Mouse (Mus musculus) spleen, postnatal 4 days (tissue): ENCODE data around the gene Crat.

Experiments used
- DNase-seq, 2 experiments: peaks; one replicate each; pipeline ENCODE4 v3.0.0; 2022; ENCODE audit warnings: low spot score in 2 of 2

Crat gene

DNA sequence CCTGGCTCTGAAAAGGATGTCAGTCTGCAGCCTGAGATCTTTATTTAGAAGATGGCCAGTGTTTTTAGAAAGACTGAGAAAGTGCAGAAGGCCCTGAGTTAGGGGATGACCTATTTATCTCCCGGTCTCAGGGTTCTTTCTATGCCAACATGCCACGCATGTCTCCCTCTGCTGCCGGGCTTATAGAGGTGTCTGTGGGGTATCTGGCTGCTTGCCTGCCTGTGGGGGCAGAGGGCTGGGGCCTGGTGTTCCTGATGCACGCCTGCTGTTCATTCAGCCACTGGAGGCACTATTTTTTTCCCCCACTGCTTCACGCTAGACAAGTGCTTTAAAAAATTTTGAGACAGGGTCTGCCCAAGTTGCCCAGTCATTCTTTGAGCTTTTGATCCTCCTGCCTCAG, 49.4 kb downstream of the Crat start:
- no peak for DNase-seq

GRCm38 (mm10) chr2:30365281-30366069, 50.1 kb downstream of the Crat start:
- no peak for DNase-seq

DNA sequence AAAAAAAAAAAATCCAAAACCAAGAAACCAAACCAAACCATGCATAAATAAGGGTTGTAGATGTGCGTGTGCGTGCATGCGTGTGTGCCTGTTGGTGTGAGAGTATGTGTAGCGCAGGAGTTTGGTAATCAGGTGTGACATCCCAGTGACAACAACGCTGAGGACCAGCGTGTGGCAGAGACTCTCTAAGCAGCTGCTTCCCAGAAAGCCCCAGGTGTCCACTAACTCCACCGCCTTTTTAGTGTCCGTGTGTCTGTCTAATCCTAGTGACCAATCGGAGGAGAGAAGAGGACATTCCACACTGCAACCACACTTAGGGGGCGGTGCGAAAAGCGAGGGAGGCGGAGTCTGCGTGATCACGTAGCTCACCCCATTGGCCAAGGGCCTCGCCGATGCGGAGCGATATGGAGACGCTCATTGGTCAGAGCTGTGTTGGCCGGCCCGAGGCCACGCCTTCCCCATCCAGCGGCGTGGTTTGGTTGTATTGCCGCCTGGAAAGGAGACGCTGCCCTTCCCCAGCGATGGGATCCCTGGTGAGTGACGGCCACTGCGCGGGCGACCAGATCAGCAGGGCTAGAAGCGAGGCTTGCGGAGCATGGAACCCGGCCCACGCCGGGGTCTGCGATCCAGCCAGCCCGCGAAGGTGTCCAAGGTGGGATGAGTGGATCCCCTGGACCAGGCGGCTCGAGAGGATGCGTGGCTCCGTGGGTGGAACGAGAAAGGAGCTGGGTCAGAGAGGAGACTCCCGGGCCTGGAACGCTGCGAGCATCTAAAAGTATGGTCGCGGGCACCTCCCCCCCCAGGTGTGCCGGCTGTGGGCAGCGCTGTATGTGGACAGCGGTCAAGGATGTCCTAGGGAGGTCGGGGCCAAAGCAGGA, 51.6 kb downstream of the Crat start, which contains the start of gene Miga2:
Gene Miga2 (plus strand): TSS at position 461 of the 878 bp plus-strand sequence.
- DNase-seq: peak; percentile 97 to 98

GRCm38 (mm10) chr2:30362865-30363264, 52.7 kb downstream of the Crat start:
- no peak for DNase-seq

DNA sequence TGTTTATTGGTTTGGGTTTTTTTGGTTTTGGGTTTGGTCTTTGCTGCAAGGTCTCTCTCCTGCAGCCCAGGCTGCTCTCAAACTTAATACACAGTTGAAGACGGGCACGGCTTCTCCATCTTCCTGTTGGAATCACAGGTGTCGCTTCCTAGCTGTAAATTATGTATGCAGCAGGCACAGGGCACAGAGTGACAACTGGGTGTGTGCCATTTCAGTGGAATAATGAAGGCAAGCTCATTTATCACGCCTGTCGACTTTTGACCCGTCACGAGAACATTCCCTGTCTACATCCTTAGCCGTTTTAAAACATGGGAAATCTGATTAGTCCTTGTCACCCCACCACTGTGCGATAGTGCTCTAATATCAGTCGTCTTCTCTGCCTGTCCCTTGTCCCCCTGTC, 55.0 kb downstream of the Crat start:
- no peak for DNase-seq

DNA sequence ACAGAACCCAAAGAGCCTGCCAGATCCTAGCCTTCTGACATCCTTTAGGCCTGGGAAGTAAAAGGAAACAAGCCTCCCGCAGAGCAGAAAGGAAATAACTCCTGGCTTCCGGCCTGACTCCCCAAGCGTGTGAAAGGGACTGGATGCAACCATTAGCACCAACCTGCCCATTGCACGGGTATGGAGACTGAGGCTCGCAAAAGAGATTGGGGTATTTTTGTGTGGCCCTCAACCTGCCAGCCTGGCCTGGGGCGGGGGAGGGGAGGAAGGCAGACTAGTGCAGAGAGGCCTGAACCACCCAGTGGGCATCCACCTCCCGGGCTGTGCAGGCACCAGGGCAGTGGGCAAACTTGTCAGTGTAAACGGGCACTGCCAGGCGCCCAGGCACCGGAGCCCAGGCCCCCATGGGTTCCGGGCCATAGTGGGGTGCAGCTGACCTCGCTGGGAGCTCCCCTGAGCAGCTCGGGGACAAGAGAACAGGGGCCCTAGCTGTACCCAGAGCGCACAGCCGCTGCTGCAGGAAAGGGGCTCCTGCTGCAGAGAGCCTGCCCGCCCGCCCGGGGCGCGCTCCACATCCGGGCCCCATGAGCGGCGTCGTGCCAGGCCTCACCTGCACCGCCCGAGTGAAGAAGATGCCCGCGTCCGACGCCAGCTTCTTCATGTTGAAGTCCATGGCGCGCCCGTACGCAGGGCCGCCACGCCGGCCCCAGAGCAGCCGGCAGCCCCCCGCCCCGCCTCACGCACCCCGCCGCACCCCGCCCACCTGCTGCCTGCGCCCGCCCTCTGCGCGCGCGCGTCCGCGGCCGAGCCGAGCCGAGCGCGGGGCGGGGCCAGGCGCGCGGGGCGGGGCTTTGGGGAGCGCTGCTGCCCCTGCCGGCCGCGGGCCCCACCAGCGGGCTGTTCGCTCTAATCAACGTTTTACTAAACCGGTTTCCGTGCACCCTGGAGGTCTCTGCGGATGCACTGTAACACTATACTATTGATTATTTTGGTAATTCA, 56.8 kb downstream of the Crat start, which contains the start of gene Sh3glb2:
Gene Sh3glb2 (minus strand): TSS at position 805 of the 999 bp plus-strand sequence.
- peak; percentile 86 to 95 for DNase-seq

GRCm38 (mm10) chr2:30357552-30358510, 57.8 kb downstream of the Crat start:
- DNase-seq: no peak

GRCm38 (mm10) chr2:30356906-30357305, 58.7 kb downstream of the Crat start:
- no peak for DNase-seq

DNA sequence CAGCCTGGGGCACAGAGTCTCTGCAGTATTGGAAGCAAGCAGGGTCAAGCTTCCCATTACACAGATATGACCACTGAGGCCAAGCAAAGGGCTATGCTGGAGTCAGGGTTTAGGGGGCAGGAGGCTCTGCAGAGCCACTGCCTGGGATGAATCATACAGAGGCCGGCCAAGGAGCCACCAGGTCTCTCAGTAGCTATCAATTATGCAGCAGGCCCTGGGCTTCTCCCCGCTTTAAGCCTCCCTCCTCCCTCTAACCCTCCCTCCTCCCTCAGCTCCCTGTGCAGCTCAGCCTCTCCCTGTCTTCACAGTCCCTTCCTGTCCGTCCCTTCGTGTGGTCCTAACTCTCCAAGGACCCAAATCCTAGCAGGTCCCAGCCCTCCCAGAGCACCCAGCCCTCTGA, 59.3 kb downstream of the Crat start:
- DNase-seq: no peak

DNA sequence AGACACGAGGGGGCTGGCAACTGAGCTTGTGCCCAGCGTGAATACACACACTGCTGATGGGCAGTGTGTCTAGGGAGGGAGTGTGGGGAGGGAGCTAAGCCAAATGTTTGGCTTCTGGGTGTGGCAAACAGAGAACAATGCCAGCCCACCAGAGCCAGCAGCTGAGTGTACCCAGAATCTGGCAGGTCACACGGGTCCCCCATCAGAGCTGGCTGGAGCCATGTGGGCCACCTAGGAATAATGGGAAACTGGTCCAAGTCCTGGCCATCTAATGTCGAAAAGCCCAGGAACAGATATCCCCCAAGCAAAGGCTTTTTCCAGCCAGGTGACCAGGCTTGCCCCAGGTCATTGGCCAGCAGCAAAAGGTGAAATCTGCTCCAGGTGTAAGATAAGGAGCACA, 59.8 kb downstream of the Crat start:
- no peak for DNase-seq

- no peak for DNase-seq
These were observed 64.5 kb downstream of the Crat start for GRCm38 (mm10) chr2:30351149-30351548.
